Mouse (Mus musculus) olfactory bulb, adult 2 months (tissue): ENCODE measurements at regions not wholly inside any gene's neighbourhood (a gene's known extent, or its start where the extent isn't known, plus 50 kb on each side); places are given as distances from the start of the nearest gene placed in this dataset.

Experiments
- CTCF ChIP-seq: fragments of 200-500 bp; IDR thresholded peaks from 2 replicates; pipeline ENCODE4 v1.5.1; 2012; ENCODE audit warnings: low read depth, mild to moderate bottlenecking, low read length, moderate library complexity; ENCODE audit not compliant: insufficient read depth
- POLR2A ChIP-seq: fragments of 200-500 bp; IDR thresholded peaks from 2 replicates; pipeline ENCODE4 v1.6.1; 2012; ENCODE audit warnings: mild to moderate bottlenecking, low read depth, low read length, moderate library complexity; ENCODE audit not compliant: insufficient read depth

GRCm38 (mm10) chr14:36245849-36246248 is 151.1 kb downstream of the 4930474N05Rik start:
- TF ChIP-seq CTCF = no peak
- TF ChIP-seq POLR2A = no peak
